ENCODE assay signal across 23 mouse cellular contexts in genomic region chr6:116912161-116912560, GRCm38 (mm10).
A peak's percentile ranks its signal among the peaks of the same experiment; 100 is the strongest.
DNase-seq lines count a peak whose midpoint lies in the region; ATAC-seq and TF ChIP-seq lines count a peak whose summit lies in the region.
"Had no signal": no experiment of that assay in that cellular context is flagged by ENCODE, and none has a peak within 500 bp of the region (broad histone marks: within the 10 kb centered on the region; RNA-seq: fewer than 3 reads in every experiment).

No protein-coding gene starts in this region.

- H3K9me3 ChIP-seq in kidney, postnatal 0 days (replicated peaks; ENCODE audit: low read length) = no peaks in the 10 kb centered on the region
- no peaks in the 10 kb centered on the region for H3K9me3 ChIP-seq in hindbrain, embryonic 16.5 days (ENCODE audit: control insufficient read depth, low read length)
- H3K9me3 ChIP-seq in forebrain, embryonic 11.5 days (ENCODE audit: control insufficient read depth, low read length) = no peaks in the 10 kb centered on the region

- TF ChIP-seq CTCF in kidney, postnatal 0 days (IDR thresholded peaks at IDR 0.05; ENCODE audit: low read depth) = no peak

- no peak overlapping the region for H3K9ac ChIP-seq in kidney, postnatal 0 days (ENCODE audit: low read depth, low read length)
- H3K9ac ChIP-seq in hindbrain, embryonic 16.5 days (ENCODE audit: low read depth, low read length) = no peak overlapping the region
- H3K9ac ChIP-seq in forebrain, embryonic 11.5 days (ENCODE audit: low read length) = no peak overlapping the region

- no peaks in the 10 kb centered on the region for H3K36me3 ChIP-seq in kidney, postnatal 0 days (ENCODE audit: insufficient read depth, low read length)
- no peaks in the 10 kb centered on the region for H3K36me3 ChIP-seq in hindbrain, embryonic 16.5 days (ENCODE audit: control insufficient read depth, insufficient read depth, low read length)
- H3K36me3 ChIP-seq in forebrain, embryonic 11.5 days (ENCODE audit: control insufficient read depth, insufficient read depth, low read length) = no peaks in the 10 kb centered on the region
- H3K36me3 ChIP-seq: G1E had no signal

- H3K27me3 ChIP-seq in kidney, postnatal 0 days (ENCODE audit: insufficient read depth, low read length) = no peaks in the 10 kb centered on the region
- no peaks in the 10 kb centered on the region for H3K27me3 ChIP-seq in hindbrain, embryonic 16.5 days (replicated peaks; ENCODE audit: control insufficient read depth, insufficient read depth, low read length)
- H3K27me3 ChIP-seq in forebrain, embryonic 11.5 days (ENCODE audit: control insufficient read depth, insufficient read depth, low read length) = no peaks in the 10 kb centered on the region
- H3K27me3 ChIP-seq: CH12.LX, Patski had no signal

- peak; percentile 58 for DNase-seq in kidney, postnatal 0 days (ENCODE audit: low spot score)
- DNase-seq in kidney, postnatal 36 days = no peak
- peak; percentile 17 for DNase-seq in 3T3-L1 (ENCODE audit: low read depth, low spot score)
- peak; percentile 56 for DNase-seq in Muller cell, postnatal 12 days (ENCODE audit: inconsistent ontology term)
- no peak for DNase-seq in forebrain, embryonic 11.5 days (ENCODE audit: low spot score)
- DNase-seq: adrenal gland, adult 2 months; adrenal gland, adult 8-10 months; adrenal gland, postnatal 10 days; adrenal gland, postnatal 14 days; adrenal gland, postnatal 25 days; adrenal gland, postnatal 36 days; B cell, adult 2 months; cerebellum, adult 11 months; cerebellum, adult 11-12 months; cerebellum, adult 18-20 months; cerebellum, adult 2 months; cerebellum, adult 8-10 months had no signal

- H3K4me1 ChIP-seq in kidney, postnatal 0 days (replicated peaks; ENCODE audit: insufficient read depth, low read length) = no peaks in the 10 kb centered on the region
- H3K4me1 ChIP-seq in hindbrain, embryonic 16.5 days (ENCODE audit: control insufficient read depth, insufficient read depth, low read depth, low read length) = no peaks in the 10 kb centered on the region
- no peaks in the 10 kb centered on the region for H3K4me1 ChIP-seq in forebrain, embryonic 11.5 days (replicated peaks; ENCODE audit: control insufficient read depth, insufficient read depth, low read length)

- H3K27ac ChIP-seq in kidney, postnatal 0 days = no peak overlapping the region
- no peak overlapping the region for H3K27ac ChIP-seq in hindbrain, embryonic 16.5 days (ENCODE audit: low read depth, low read length)
- no peak overlapping the region for H3K27ac ChIP-seq in forebrain, embryonic 11.5 days (ENCODE audit: low read depth, low read length)

- 23% methylated on average over 3 of the region's 3 CpGs for WGBS in kidney, postnatal 0 days
- WGBS in hindbrain, embryonic 16.5 days = 78% methylated on average over 3 of the region's 3 CpGs
- 76% methylated on average over 3 of the region's 3 CpGs for WGBS in forebrain, embryonic 11.5 days

- no peak overlapping the region for H3K4me2 ChIP-seq in kidney, postnatal 0 days (ENCODE audit: low read length)
- H3K4me2 ChIP-seq in hindbrain, embryonic 16.5 days (ENCODE audit: low read length) = no peak overlapping the region
- H3K4me2 ChIP-seq in forebrain, embryonic 11.5 days (ENCODE audit: low read depth, low read length, severe bottlenecking) = no peak overlapping the region

- no peak for ATAC-seq in kidney, postnatal 0 days (replicated peaks; ENCODE audit: low FRiP score, low read depth)
- no peak for ATAC-seq in hindbrain, embryonic 16.5 days
- no peak for ATAC-seq in forebrain, embryonic 11.5 days (replicated peaks; ENCODE audit: low FRiP score)
- ATAC-seq: activated CD4-positive, CD25-positive, alpha-beta regulatory T cell, adult 4 months; CD4-positive, CD25-positive, alpha-beta regulatory T cell, adult 4 months; Patski had no signal

- H3K4me3 ChIP-seq in kidney, postnatal 0 days (replicated peaks; ENCODE audit: low read depth, low read length) = no peak overlapping the region
- H3K4me3 ChIP-seq in hindbrain, embryonic 16.5 days (ENCODE audit: low read length) = no peak overlapping the region
- no peak overlapping the region for H3K4me3 ChIP-seq in forebrain, embryonic 11.5 days (ENCODE audit: low read depth, low read length)

Comparison
In these comparisons a context has a peak if more than half of its experiments do, and no peak if none do; other contexts are left out.
1. DNase-seq: peak in kidney, postnatal 0 days (single experiment), 3T3-L1 (single experiment) and Muller cell, postnatal 12 days (single experiment); none in kidney, postnatal 36 days (0 of 2) and forebrain, embryonic 11.5 days (single experiment).